9 mouse cellular contexts compared by ENCODE assay signal in genomic region chr10:41812566-41812965, GRCm38 (mm10). TPM values are rescaled to one million over a fixed set of nuclear protein-coding genes. Genes with fewer than 3 reads are reported as not detected.
A peak's percentile ranks its signal among the peaks of the same experiment; 100 is the strongest.
DNase-seq lines count a peak whose midpoint lies in the region; ATAC-seq and TF ChIP-seq lines count a peak whose summit lies in the region.
"Had no signal": no experiment of that assay in that cellular context is flagged by ENCODE, and none has a peak within 500 bp of the region (broad histone marks: within the 10 kb centered on the region; RNA-seq: fewer than 3 reads in every experiment).

No protein-coding gene starts in this region.

- TF ChIP-seq POLR2A in bone marrow macrophage, adult 2 months (IDR thresholded peaks at IDR 0.05; ENCODE audit: borderline replicate concordance, low read depth, low read length), result no peak

- no peaks in the 10 kb centered on the region for H3K9me3 ChIP-seq in heart, embryonic 12.5 days (replicated peaks)
- no peaks in the 10 kb centered on the region for H3K9me3 ChIP-seq in hindbrain, embryonic 12.5 days (replicated peaks)
- H3K9me3 ChIP-seq in midbrain, embryonic 10.5 days (replicated peaks), result no peaks in the 10 kb centered on the region

- 0 out of 2 replicates have a peak overlapping the region, but pooled peaks have one; percentile 24 for H3K9ac ChIP-seq in heart, embryonic 12.5 days
- peak overlapping the region; percentile 41 for H3K9ac ChIP-seq in hindbrain, embryonic 12.5 days

- no peak overlapping the region for H3K27ac ChIP-seq in heart, embryonic 12.5 days (ENCODE audit: poor library complexity, severe bottlenecking)
- H3K27ac ChIP-seq in bone marrow macrophage, adult 2 months (ENCODE audit: insufficient read depth, low read depth, low read length), result no peak overlapping the region
- H3K27ac ChIP-seq in hindbrain, embryonic 12.5 days, result no peak overlapping the region
- H3K27ac ChIP-seq in midbrain, embryonic 10.5 days (replicated peaks), result no peak overlapping the region

- no peak for ATAC-seq in heart, embryonic 12.5 days (ENCODE audit: insufficient number of reproducible peaks, low FRiP score)
- ATAC-seq in hindbrain, embryonic 12.5 days (ENCODE audit: low FRiP score), result no peak

- peak overlapping the region; percentile 35 for H3K4me3 ChIP-seq in heart, embryonic 12.5 days
- H3K4me3 ChIP-seq in bone marrow macrophage, adult 2 months (ENCODE audit: insufficient read depth, low read length), result peak overlapping the region; percentile 27; the same call in 1 of the 2 replicates
- H3K4me3 ChIP-seq in hindbrain, embryonic 12.5 days, result peak overlapping the region; percentile 20
- H3K4me3 ChIP-seq in midbrain, embryonic 10.5 days, result peak overlapping the region; percentile 82

- no peaks in the 10 kb centered on the region for H3K36me3 ChIP-seq in heart, embryonic 12.5 days
- no peaks in the 10 kb centered on the region for H3K36me3 ChIP-seq in hindbrain, embryonic 12.5 days
- H3K36me3 ChIP-seq in midbrain, embryonic 10.5 days, result peaks cover 5% of the 10 kb centered on the region; the same call in 1 of the 2 replicates

- intact Hi-C loops in heart, postnatal 10 days (cut with DNase I), result loop anchor here (5.0 kb wide), 2 partner anchors 75 to 465 kb away; partner anchors contain the start of gene Foxo3

- WGBS in heart, embryonic 12.5 days, result 70% methylated on average over 6 of the region's 6 CpGs
- WGBS in hindbrain, embryonic 12.5 days, result 79% methylated on average over 6 of the region's 6 CpGs
- 85% methylated on average over 6 of the region's 6 CpGs for WGBS in midbrain, embryonic 10.5 days

- H3K4me2 ChIP-seq in heart, embryonic 12.5 days, result peak overlapping the region; percentile 68
- H3K4me2 ChIP-seq in hindbrain, embryonic 12.5 days (replicated peaks), result peak overlapping the region; percentile 66

- TF ChIP-seq CTCF in bone marrow macrophage, adult 2 months (IDR thresholded peaks at IDR 0.05; ENCODE audit: low read depth, low read length), result no peak

- DNase-seq in heart, postnatal 10 days, result no peak
- DNase-seq in midbrain, embryonic 10.5 days (ENCODE audit: low spot score), result no peak
- DNase-seq in right cerebral cortex, postnatal 36 days (ENCODE audit: low spot score in 2 of 2), result no peak
- DNase-seq in urinary bladder, postnatal 10 days (ENCODE audit: low spot score), result no peak
- no peak for DNase-seq in layer of hippocampus, adult 9-11 months
- DNase-seq: gastrocnemius, postnatal 14 days had no signal

- peaks cover 32% of the 10 kb centered on the region for H3K4me1 ChIP-seq in heart, embryonic 12.5 days (replicated peaks)
- peaks cover 34% of the 10 kb centered on the region for H3K4me1 ChIP-seq in bone marrow macrophage, adult 2 months (ENCODE audit: control insufficient read depth, insufficient read depth, low read length)
- H3K4me1 ChIP-seq in hindbrain, embryonic 12.5 days, result peaks cover 27% of the 10 kb centered on the region
- peaks cover 34% of the 10 kb centered on the region for H3K4me1 ChIP-seq in midbrain, embryonic 10.5 days

- no peaks in the 10 kb centered on the region for H3K27me3 ChIP-seq in heart, embryonic 12.5 days (replicated peaks)
- H3K27me3 ChIP-seq in hindbrain, embryonic 12.5 days, result no peaks in the 10 kb centered on the region
- H3K27me3 ChIP-seq in midbrain, embryonic 10.5 days (ENCODE audit: low read depth, poor library complexity, severe bottlenecking), result no peaks in the 10 kb centered on the region

RNA-seq across cellular contexts. Expression of gene Sesn1, which starts 2.8 kb away (rescaled TPM):
- polyA plus RNA-seq in heart, embryonic 12.5 days (2016; fragmentation: Nextera tagmentation; extraction: Ambion mirVana), result 27.8 and 28.6 TPM in 2 replicates
- total RNA-seq in heart, postnatal 10 days (2021), result 100 to 1,000 TPM in 1 of 2 experiments, 10 to 100 TPM in 1; 52.8 to 110 TPM
- 238 and 242 TPM in 2 replicates for polyA plus RNA-seq in bone marrow macrophage, adult 2 months (2012; ENCODE audit: insufficient read depth, insufficient read length, missing spikeins)
- polyA plus RNA-seq in hindbrain, embryonic 12.5 days (2016; fragmentation: Nextera tagmentation; extraction: Ambion mirVana), result 33.0 and 35.1 TPM in 2 replicates
- 15.0 and 20.8 TPM in 2 replicates for polyA plus RNA-seq in midbrain, embryonic 10.5 days (2016; fragmentation: Nextera tagmentation; extraction: Ambion mirVana)

RNA-seq across cellular contexts. Expression of gene Cep57l1, which starts 2.9 kb away (rescaled TPM):
- polyA plus RNA-seq in heart, embryonic 12.5 days (2016; fragmentation: Nextera tagmentation; extraction: Ambion mirVana), result 19.3 and 21.8 TPM in 2 replicates
- 1 to 10 TPM; 4.4 to 6.2 TPM for total RNA-seq in heart, postnatal 10 days (2021)
- polyA plus RNA-seq in bone marrow macrophage, adult 2 months (2012; ENCODE audit: insufficient read depth, insufficient read length, missing spikeins), result 11.8 and 14.5 TPM in 2 replicates
- 19.7 and 21.9 TPM in 2 replicates for polyA plus RNA-seq in hindbrain, embryonic 12.5 days (2016; fragmentation: Nextera tagmentation; extraction: Ambion mirVana)
- 24.9 and 27.3 TPM in 2 replicates for polyA plus RNA-seq in midbrain, embryonic 10.5 days (2016; fragmentation: Nextera tagmentation; extraction: Ambion mirVana)

Comparison
In these comparisons a context has a peak if more than half of its experiments do, and no peak if none do; other contexts are left out.
1. H3K4me3 ChIP-seq: peak in every context shown above with its lines; median percentile 82 in midbrain, embryonic 10.5 days; 35 in heart, embryonic 12.5 days; 27 in bone marrow macrophage, adult 2 months; 20 in hindbrain, embryonic 12.5 days.